Mouse (Mus musculus): ENCODE data around the gene Gpc5. TPM values are rescaled to one million over a fixed set of nuclear protein-coding genes. Genes with fewer than 3 reads are reported as not detected.
A peak's percentile ranks its signal among the peaks of the same experiment; 100 is the strongest.
"Not testable (repeated sequence)": the region's sequence is repeated elsewhere in the genome, so short reads cannot be mapped to it uniquely, and the experiment has no call there.

The Gpc5 gene
- polyA plus RNA-seq, 1 experiment from 2014 or later: 1.9 TPM

DNA sequence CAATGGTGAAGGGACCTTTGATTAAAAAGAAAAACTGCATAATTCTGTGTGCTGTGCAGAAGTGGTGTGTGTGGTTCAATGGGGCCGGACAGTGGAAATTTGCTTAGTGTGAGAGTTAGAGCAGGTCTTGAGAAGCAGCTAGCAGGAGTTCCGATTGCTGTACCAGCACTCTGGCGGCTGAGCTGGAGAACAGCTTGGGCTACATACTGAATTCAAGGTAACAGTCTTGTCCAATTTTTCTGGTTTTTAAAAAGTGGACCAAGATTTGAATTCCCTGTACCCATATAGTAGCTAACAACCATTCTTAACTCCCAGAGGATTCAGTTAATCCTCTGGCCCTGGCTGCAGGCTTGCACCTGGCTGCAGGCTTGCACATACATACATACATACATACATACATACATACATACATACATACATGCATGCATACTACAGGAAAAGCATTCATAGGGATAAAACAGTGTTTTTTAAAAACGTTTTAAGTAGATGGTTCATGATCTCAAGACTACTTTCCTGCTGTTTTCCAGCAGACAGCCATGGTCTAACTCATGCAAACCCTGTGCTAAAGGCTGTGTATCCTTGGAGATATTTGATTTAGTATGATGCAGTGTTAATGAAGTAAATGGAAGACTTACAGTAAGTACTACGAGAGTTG, 40.8 kb upstream of the Gpc5 start:
- no peaks in the 10 kb centered on the region for H3K27me3 ChIP-seq (replicated peaks; ENCODE audit: control insufficient read depth, insufficient read depth, low read length)
- no peak overlapping the region for H3K4me2 ChIP-seq (ENCODE audit: low read length)
- ATAC-seq (no peak), DNase-seq (ENCODE audit: low spot score) (no peak)
- peaks cover 23% of the 10 kb centered on the region for H3K36me3 ChIP-seq (ENCODE audit: control insufficient read depth, insufficient read depth, low read length)
- no peaks in the 10 kb centered on the region for H3K9me3 ChIP-seq (replicated peaks; ENCODE audit: control insufficient read depth, low read length)
- no peak overlapping the region for H3K4me3 ChIP-seq (ENCODE audit: low read depth, low read length)
- H3K9ac ChIP-seq (ENCODE audit: low read length): no peak overlapping the region
- no peak overlapping the region for H3K27ac ChIP-seq (ENCODE audit: low read depth, low read length)
- WGBS: 75% methylated on average over 5 of the region's 5 CpGs
- H3K4me1 ChIP-seq (ENCODE audit: control insufficient read depth, insufficient read depth, low read length): no peaks in the 10 kb centered on the region

DNA sequence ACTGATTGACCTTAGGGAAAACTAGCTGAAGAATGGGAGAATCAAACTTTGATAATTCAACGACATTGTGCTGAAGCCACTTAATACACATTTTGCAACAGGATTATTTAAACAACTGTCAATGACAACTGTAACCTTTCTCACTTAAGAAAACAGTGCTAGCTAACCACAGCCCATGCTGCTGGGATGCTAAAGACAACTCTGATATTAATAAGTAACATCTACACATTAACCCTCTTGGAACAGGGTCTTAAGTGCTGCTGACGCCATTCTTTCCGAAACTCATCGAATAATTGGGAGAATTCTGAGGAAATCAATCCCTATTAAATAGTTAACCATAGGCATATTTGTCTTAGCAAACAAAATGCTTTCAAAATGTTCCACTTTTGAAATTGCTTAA, 39.6 kb upstream of the Gpc5 start:
- H3K9ac ChIP-seq (ENCODE audit: low read length): no peak overlapping the region
- no peak overlapping the region for H3K4me2 ChIP-seq (ENCODE audit: low read length)
- peaks cover 14% of the 10 kb centered on the region for H3K36me3 ChIP-seq (ENCODE audit: control insufficient read depth, insufficient read depth, low read length)
- no peak overlapping the region for H3K27ac ChIP-seq (ENCODE audit: low read depth, low read length)
- ATAC-seq (no peak), DNase-seq (ENCODE audit: low spot score) (no peak)
- no peaks in the 10 kb centered on the region for H3K4me1 ChIP-seq (ENCODE audit: control insufficient read depth, insufficient read depth, low read length)
- WGBS: 87% methylated on average over 4 of the region's 4 CpGs
- no peak overlapping the region for H3K4me3 ChIP-seq (ENCODE audit: low read depth, low read length)
- no peaks in the 10 kb centered on the region for H3K27me3 ChIP-seq (replicated peaks; ENCODE audit: control insufficient read depth, insufficient read depth, low read length)
- H3K9me3 ChIP-seq (replicated peaks; ENCODE audit: control insufficient read depth, low read length): no peaks in the 10 kb centered on the region

DNA sequence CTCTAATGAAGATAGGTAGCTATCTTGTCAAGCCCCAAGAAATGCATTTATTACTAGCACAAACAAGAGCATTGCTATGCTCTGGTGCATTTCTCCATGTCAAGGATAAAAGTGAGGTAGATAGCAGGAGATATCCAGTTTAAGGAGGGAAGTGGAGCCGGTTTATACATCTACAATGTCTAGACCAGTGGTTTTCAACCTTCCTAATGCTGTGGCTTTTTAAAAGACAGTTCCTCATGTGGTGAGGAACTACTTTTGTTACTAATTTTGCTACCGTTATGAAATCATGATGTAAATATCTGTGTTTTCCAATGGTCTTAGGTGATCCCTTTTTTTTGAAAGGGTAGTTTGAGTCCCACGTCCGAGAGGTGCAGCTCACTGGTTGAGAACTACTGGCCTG, 37.8 kb upstream of the Gpc5 start:
- no peak overlapping the region for H3K4me2 ChIP-seq (ENCODE audit: low read length)
- H3K9me3 ChIP-seq (replicated peaks; ENCODE audit: control insufficient read depth, low read length): no peaks in the 10 kb centered on the region
- no peaks in the 10 kb centered on the region for H3K4me1 ChIP-seq (ENCODE audit: control insufficient read depth, insufficient read depth, low read length)
- no peak for DNase-seq (ENCODE audit: low spot score)
- H3K4me3 ChIP-seq (ENCODE audit: low read depth, low read length): no peak overlapping the region
- H3K27ac ChIP-seq (ENCODE audit: low read depth, low read length): no peak overlapping the region
- H3K27me3 ChIP-seq (replicated peaks; ENCODE audit: control insufficient read depth, insufficient read depth, low read length): no peaks in the 10 kb centered on the region
- 93% methylated on average over 4 of the region's 4 CpGs for WGBS
- ATAC-seq: no peak
- no peak overlapping the region for H3K9ac ChIP-seq (ENCODE audit: low read length)
- H3K36me3 ChIP-seq (ENCODE audit: control insufficient read depth, insufficient read depth, low read length): 0 out of 2 replicates have a peak, but pooled peaks cover 4% of the 10 kb centered on the region

DNA sequence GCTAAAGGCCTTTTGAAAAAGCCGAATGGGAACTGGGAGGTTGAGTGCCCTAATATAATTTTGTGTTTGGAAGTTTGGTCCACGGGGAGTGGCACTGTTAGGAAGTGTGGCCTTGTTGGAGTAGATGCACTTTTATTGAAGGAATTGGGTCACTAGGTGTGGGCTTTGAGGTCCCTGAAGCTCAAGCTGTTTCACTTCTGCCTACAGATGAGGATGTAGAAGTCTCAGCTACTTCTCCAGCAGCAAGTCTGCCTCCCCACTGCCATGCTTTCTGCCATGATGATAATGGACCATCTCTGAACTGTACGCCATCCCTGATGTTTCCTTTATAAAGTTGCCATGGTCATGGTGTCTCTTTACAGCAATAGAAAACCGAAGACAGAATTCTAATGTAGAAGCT, 34.5 kb upstream of the Gpc5 start:
- no peak overlapping the region for H3K27ac ChIP-seq (ENCODE audit: low read depth, low read length)
- no peaks in the 10 kb centered on the region for H3K36me3 ChIP-seq (ENCODE audit: control insufficient read depth, insufficient read depth, low read length)
- H3K4me2 ChIP-seq (ENCODE audit: low read length): no peak overlapping the region
- no peaks in the 10 kb centered on the region for H3K4me1 ChIP-seq (ENCODE audit: control insufficient read depth, insufficient read depth, low read length)
- H3K9ac ChIP-seq (ENCODE audit: low read length): no peak overlapping the region
- H3K9me3 ChIP-seq (replicated peaks; ENCODE audit: control insufficient read depth, low read length): no peaks in the 10 kb centered on the region
- ATAC-seq (no peak), DNase-seq (ENCODE audit: low spot score) (no peak)
- no peaks in the 10 kb centered on the region for H3K27me3 ChIP-seq (replicated peaks; ENCODE audit: control insufficient read depth, insufficient read depth, low read length)
- H3K4me3 ChIP-seq (ENCODE audit: low read depth, low read length): no peak overlapping the region
- 90% methylated on average over 4 of the region's 4 CpGs for WGBS

DNA sequence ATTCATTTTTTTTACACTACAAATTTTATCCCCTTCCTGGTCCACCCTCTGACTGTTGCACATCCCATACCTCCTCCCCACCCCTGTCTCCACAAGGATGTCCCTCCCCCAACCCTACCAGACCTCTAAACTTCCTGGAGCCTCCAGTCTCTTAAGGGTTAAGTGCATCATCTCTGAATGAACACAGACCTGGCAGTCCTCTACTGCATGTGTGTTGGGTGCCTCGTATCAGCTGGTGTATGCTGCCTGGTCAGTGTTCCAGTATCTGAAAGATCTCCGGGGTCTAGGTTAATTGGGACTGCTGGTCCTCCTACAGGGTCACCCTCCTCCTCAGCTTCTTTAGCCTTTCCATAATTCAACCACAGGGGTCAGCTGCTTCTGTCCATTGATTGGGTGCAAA, 25.9 kb upstream of the Gpc5 start:
- 74% methylated on average over 2 of the region's 2 CpGs for WGBS
- H3K4me3 ChIP-seq (ENCODE audit: low read depth, low read length); H3K9ac ChIP-seq (ENCODE audit: low read length); DNase-seq (ENCODE audit: low spot score); H3K4me2 ChIP-seq (ENCODE audit: low read length); H3K4me1 ChIP-seq (ENCODE audit: control insufficient read depth, insufficient read depth, low read length); H3K27me3 ChIP-seq (replicated peaks; ENCODE audit: control insufficient read depth, insufficient read depth, low read length); H3K9me3 ChIP-seq (replicated peaks; ENCODE audit: control insufficient read depth, low read length); H3K36me3 ChIP-seq (ENCODE audit: control insufficient read depth, insufficient read depth, low read length); H3K27ac ChIP-seq (ENCODE audit: low read depth, low read length); ATAC-seq: not testable (repeated sequence)

DNA sequence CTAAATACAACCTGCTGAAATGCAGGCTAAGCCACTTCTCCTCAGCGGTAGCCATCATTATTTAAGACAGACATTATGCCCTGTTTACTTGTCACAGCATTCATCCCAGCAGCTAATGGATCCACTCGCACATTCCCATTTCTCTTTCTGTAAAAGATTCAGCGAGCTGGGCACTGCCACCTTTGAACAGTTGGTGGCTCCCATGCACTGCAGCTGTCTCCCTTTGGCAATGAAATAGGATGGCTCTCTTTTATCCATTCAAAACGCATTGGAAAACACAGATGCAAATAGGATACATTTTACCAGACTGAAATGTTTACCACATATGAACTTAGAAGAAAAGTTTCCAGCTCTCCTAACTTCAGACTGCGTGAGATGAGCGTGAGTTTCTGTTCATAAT, 21.5 kb upstream of the Gpc5 start:
- ATAC-seq: peak; percentile 85

DNA sequence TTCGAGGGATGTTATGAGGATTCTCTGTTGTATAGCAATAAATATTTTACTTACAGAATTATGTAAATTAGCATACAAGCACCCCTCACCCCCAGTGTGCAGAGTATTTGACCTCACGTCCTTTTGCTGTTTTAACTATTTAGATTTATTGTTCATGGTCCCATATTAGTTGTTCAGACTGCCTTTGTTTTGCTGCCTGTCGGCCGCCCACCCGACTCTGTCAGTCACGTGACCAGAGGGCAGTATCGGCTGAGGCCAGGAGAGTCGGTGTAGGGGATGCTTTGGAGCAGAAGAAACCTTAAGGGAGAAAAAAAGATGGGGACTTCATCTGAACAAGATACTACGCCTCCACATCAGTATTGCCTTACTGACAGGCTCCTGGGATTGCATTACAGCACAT, 14.7 kb upstream of the Gpc5 start:
- Histone ChIP-seq H3K27ac (ENCODE audit: low read depth, low read length) (no peak overlapping the region), H3K9ac (ENCODE audit: low read length) (no peak overlapping the region), H3K4me3 (ENCODE audit: low read depth, low read length) (no peak overlapping the region), H3K9me3 (replicated peaks; ENCODE audit: control insufficient read depth, low read length) (no peaks in the 10 kb centered on the region), H3K4me1 (ENCODE audit: control insufficient read depth, insufficient read depth, low read length) (peaks cover 4% of the 10 kb centered on the region; the same call in 1 of the 2 replicates), H3K27me3 (replicated peaks; ENCODE audit: control insufficient read depth, insufficient read depth, low read length) (no peaks in the 10 kb centered on the region), H3K4me2 (ENCODE audit: low read length) (no peak overlapping the region), H3K36me3 (ENCODE audit: control insufficient read depth, insufficient read depth, low read length) (no peaks in the 10 kb centered on the region)
- WGBS: 58% methylated on average over 9 of the region's 9 CpGs
- DNase-seq (ENCODE audit: low spot score) (no peak), ATAC-seq (no peak)

More for the DNA sequence above, 21.5 kb upstream of the Gpc5 start:
- no peaks in the 10 kb centered on the region for H3K4me1 ChIP-seq (ENCODE audit: control insufficient read depth, insufficient read depth, low read length)
- WGBS: 32% methylated on average over 6 of the region's 6 CpGs
- DNase-seq (ENCODE audit: low spot score): peak; percentile 81
- no peak overlapping the region for H3K9ac ChIP-seq (ENCODE audit: low read length)
- no peaks in the 10 kb centered on the region for H3K36me3 ChIP-seq (ENCODE audit: control insufficient read depth, insufficient read depth, low read length)
- no peaks in the 10 kb centered on the region for H3K9me3 ChIP-seq (replicated peaks; ENCODE audit: control insufficient read depth, low read length)
- H3K27ac ChIP-seq (ENCODE audit: low read depth, low read length): no peak overlapping the region
- H3K4me2 ChIP-seq (ENCODE audit: low read length): no peak overlapping the region
- no peak overlapping the region for H3K4me3 ChIP-seq (ENCODE audit: low read depth, low read length)
- no peaks in the 10 kb centered on the region for H3K27me3 ChIP-seq (replicated peaks; ENCODE audit: control insufficient read depth, insufficient read depth, low read length)

DNA sequence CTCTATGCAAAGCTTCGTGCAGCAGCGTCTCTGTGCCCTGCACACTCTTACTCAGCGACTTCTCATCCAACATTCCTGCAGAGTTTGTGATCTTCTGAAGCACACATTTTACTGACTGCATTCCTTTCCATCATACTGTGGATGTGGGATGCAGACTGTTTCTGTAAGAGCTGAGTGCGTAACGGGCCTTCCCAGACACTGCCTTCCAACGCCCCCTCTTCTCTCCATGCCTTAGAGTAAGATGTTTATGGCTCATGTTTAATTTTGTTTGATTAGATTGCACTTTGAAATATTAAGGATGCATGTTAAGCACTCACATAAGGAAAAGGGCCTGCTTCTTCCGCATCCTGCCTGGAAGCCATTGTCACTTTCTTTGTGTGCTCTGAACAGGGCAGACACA, 14.0 kb upstream of the Gpc5 start:
- Histone ChIP-seq H3K27me3 (replicated peaks; ENCODE audit: control insufficient read depth, insufficient read depth, low read length) (no peaks in the 10 kb centered on the region), H3K4me1 (ENCODE audit: control insufficient read depth, insufficient read depth, low read length) (peaks cover 4% of the 10 kb centered on the region; the same call in 1 of the 2 replicates), H3K27ac (ENCODE audit: low read depth, low read length) (no peak overlapping the region), H3K36me3 (ENCODE audit: control insufficient read depth, insufficient read depth, low read length) (no peaks in the 10 kb centered on the region), H3K4me3 (ENCODE audit: low read depth, low read length) (no peak overlapping the region), H3K4me2 (ENCODE audit: low read length) (no peak overlapping the region), H3K9me3 (replicated peaks; ENCODE audit: control insufficient read depth, low read length) (no peaks in the 10 kb centered on the region), H3K9ac (ENCODE audit: low read length) (no peak overlapping the region)
- 92% methylated on average over 7 of the region's 7 CpGs for WGBS
- no peak for ATAC-seq
- DNase-seq (ENCODE audit: low spot score): no peak

DNA sequence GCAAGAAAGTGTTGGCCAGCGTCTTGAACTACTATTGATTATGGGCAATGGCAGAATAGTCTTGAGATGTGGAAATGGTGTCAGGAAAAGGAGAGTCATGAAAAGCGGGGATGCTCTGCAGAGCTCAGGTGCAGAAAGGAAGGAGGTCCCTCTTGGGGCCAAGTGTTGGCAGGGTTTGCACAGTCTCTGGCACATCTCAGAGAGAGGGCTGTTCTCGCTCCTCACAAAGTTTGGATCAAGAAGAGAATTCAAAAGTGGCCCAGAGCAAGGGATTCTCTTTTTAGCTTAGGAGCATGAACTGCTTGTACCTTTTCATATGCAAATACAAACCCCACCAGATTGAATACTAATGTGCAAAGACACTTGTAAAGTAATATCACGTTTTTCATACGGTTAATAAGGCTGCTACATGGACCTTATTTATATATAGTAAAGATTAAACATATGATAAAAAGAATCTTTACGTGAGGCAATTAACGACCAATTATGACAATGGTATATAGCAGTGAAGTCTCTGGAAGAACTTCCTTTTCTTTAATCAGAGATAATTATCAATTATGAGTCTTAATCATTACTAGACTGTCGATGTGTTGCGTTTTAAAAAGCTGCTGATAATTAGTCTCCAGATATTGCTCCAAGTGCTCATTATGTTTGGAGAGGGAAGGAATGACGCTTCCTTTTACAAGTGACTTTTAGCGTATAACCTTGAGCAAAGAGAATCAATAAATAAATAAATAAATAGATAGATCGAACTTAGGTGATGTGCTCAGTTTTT, 10.1 kb upstream of the Gpc5 start:
- 29% methylated on average over 12 of the region's 12 CpGs for WGBS
- H3K4me2 ChIP-seq (ENCODE audit: low read length): no peak overlapping the region
- peaks cover 4% of the 10 kb centered on the region; the same call in 1 of the 2 replicates for H3K4me1 ChIP-seq (ENCODE audit: control insufficient read depth, insufficient read depth, low read length)
- no peaks in the 10 kb centered on the region for H3K36me3 ChIP-seq (ENCODE audit: control insufficient read depth, insufficient read depth, low read length)
- H3K27me3 ChIP-seq (replicated peaks; ENCODE audit: control insufficient read depth, insufficient read depth, low read length): no peaks in the 10 kb centered on the region
- H3K27ac ChIP-seq (ENCODE audit: low read depth, low read length): no peak overlapping the region
- no peak overlapping the region for H3K9ac ChIP-seq (ENCODE audit: low read length)
- H3K4me3 ChIP-seq (ENCODE audit: low read depth, low read length): no peak overlapping the region
- ATAC-seq: peak; percentile 69
- peak; percentile 50 for DNase-seq (ENCODE audit: low spot score)
- no peaks in the 10 kb centered on the region for H3K9me3 ChIP-seq (replicated peaks; ENCODE audit: control insufficient read depth, low read length)
